Mouse (Mus musculus) testis, postnatal 14 days (tissue): ENCODE results near the gene Gm44973.

Experiments
- DNase-seq: peaks from one replicate; pipeline ENCODE4 v3.0.0; 2021; ENCODE audit warnings: low spot score

The Gm44973 gene

GRCm38 (mm10) chr7:5081939-5082338, 66.6 kb downstream of the Gm44973 start:
- DNase-seq: no peak
